Mouse (Mus musculus): ENCODE results near the gene Meis1.

DNA sequence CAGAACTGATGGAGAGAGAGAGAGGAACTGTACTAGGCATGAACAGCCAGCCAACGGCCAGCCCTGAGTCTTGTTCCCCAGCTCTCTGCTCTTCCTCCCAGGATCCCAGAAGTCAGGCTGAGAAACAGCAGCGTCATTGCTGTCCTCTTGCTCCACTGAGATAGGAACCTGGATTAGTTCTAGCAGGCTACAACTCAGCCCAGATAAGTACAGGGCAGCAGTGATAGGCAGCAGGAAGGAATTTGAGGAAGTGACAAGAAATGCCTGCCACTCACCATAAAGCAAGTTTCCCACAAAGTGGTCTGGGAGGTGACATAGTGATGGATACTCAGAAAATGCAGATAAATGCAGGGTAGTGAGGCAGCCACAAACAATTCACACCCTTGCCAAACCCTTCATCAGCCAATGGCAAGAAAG is 48.9 kb downstream of the Meis1 start:
- TF ChIP-seq EP300 (IDR thresholded peaks at IDR 0.05) (no peak), CTCF (IDR thresholded peaks at IDR 0.05) (no peak)

All from lung, postnatal 0 days (tissue).